Mouse (Mus musculus): ENCODE measurements at regions not wholly inside any gene's neighbourhood (a gene's known extent, or its start where the extent isn't known, plus 50 kb on each side); places are given as distances from the start of the nearest gene placed in this dataset.

GRCm38 (mm10) chr1:136693421-136693820 lies 68.7 kb downstream of the Zfp281 start:
- Histone ChIP-seq H3K9me3 (ENCODE audit: low read length) (no peaks in the 10 kb centered on the region), H3K36me3 (ENCODE audit: insufficient read depth, low read length) (peaks cover 15% of the 10 kb centered on the region), H3K4me1 (replicated peaks; ENCODE audit: low read depth, low read length) (peaks cover 80% of the 10 kb centered on the region), H3K27me3 (ENCODE audit: insufficient read depth, low read length) (no peaks in the 10 kb centered on the region), H3K4me3 (replicated peaks; ENCODE audit: low read length) (peak overlapping the region; percentile 27; the same call in 1 of the 2 replicates)
- TF ChIP-seq CTCF (conservative IDR thresholded peaks at IDR 0.05; ENCODE audit: low read length) (no peak), POU5F1 (IDR thresholded peaks at IDR 0.05; ENCODE audit: borderline replicate concordance, low read length) (no peak), NANOG (IDR thresholded peaks at IDR 0.05; ENCODE audit: borderline replicate concordance, low read length) (no peak)

GRCm38 (mm10) chr1:136694983-136695382 lies 70.3 kb downstream of the Zfp281 start:
- H3K4me1 ChIP-seq (replicated peaks; ENCODE audit: low read depth, low read length), result peaks cover 81% of the 10 kb centered on the region
- H3K9me3 ChIP-seq (ENCODE audit: low read length), result no peaks in the 10 kb centered on the region
- H3K27me3 ChIP-seq (ENCODE audit: insufficient read depth, low read length), result no peaks in the 10 kb centered on the region
- peak overlapping the region; percentile 80; the same call in 1 of the 2 replicates for H3K4me3 ChIP-seq (replicated peaks; ENCODE audit: low read length)
- TF ChIP-seq NANOG (IDR thresholded peaks at IDR 0.05; ENCODE audit: borderline replicate concordance, low read length) (no peak; the same call in none of the 2 replicates), POU5F1 (IDR thresholded peaks at IDR 0.05; ENCODE audit: borderline replicate concordance, low read length) (no peak)
- peaks cover 8% of the 10 kb centered on the region for H3K36me3 ChIP-seq (ENCODE audit: insufficient read depth, low read length)

GRCm38 (mm10) chr1:136696077-136696641 lies 71.5 kb downstream of the Zfp281 start:
- H3K9me3 ChIP-seq (ENCODE audit: low read length), result no peaks in the 10 kb centered on the region
- TF ChIP-seq NANOG (IDR thresholded peaks at IDR 0.05; ENCODE audit: borderline replicate concordance, low read length) (peak; percentile 55), CTCF (conservative IDR thresholded peaks at IDR 0.05; ENCODE audit: low read length) (no peak)
- H3K4me1 ChIP-seq (replicated peaks; ENCODE audit: low read depth, low read length), result peaks cover 81% of the 10 kb centered on the region
- peaks cover 14% of the 10 kb centered on the region for H3K36me3 ChIP-seq (ENCODE audit: insufficient read depth, low read length)
- peak overlapping the region; percentile 80 for H3K4me3 ChIP-seq (replicated peaks; ENCODE audit: low read length)
- H3K27me3 ChIP-seq (ENCODE audit: insufficient read depth, low read length), result no peaks in the 10 kb centered on the region

GRCm38 (mm10) chr1:136698454-136699152 lies 73.9 kb downstream of the Zfp281 start:
- TF ChIP-seq POU5F1 (IDR thresholded peaks at IDR 0.05; ENCODE audit: borderline replicate concordance, low read length) (no peak), CTCF (conservative IDR thresholded peaks at IDR 0.05; ENCODE audit: low read length) (no peak), NANOG (IDR thresholded peaks at IDR 0.05; ENCODE audit: borderline replicate concordance, low read length) (no peak)
- Histone ChIP-seq H3K36me3 (ENCODE audit: insufficient read depth, low read length) (peaks cover 24% of the 10 kb centered on the region), H3K27me3 (ENCODE audit: insufficient read depth, low read length) (no peaks in the 10 kb centered on the region), H3K4me3 (replicated peaks; ENCODE audit: low read length) (peak overlapping the region; percentile 69), H3K4me1 (replicated peaks; ENCODE audit: low read depth, low read length) (peaks cover 72% of the 10 kb centered on the region), H3K9me3 (ENCODE audit: low read length) (no peaks in the 10 kb centered on the region)

- peaks cover 72% of the 10 kb centered on the region for H3K4me1 ChIP-seq (replicated peaks; ENCODE audit: low read depth, low read length)
- TF ChIP-seq CTCF (conservative IDR thresholded peaks at IDR 0.05; ENCODE audit: low read length) (no peak), NANOG (IDR thresholded peaks at IDR 0.05; ENCODE audit: borderline replicate concordance, low read length) (no peak), POU5F1 (IDR thresholded peaks at IDR 0.05; ENCODE audit: borderline replicate concordance, low read length) (no peak)
- no peaks in the 10 kb centered on the region for H3K9me3 ChIP-seq (ENCODE audit: low read length)
- no peaks in the 10 kb centered on the region for H3K27me3 ChIP-seq (ENCODE audit: insufficient read depth, low read length)
- H3K36me3 ChIP-seq (ENCODE audit: insufficient read depth, low read length), result peaks cover 29% of the 10 kb centered on the region
- peak overlapping the region; percentile 69 for H3K4me3 ChIP-seq (replicated peaks; ENCODE audit: low read length)
Observed at GRCm38 (mm10) chr1:136699153-136699524, 74.4 kb downstream of the Zfp281 start.

- Histone ChIP-seq H3K27me3 (ENCODE audit: insufficient read depth, low read length) (no peaks in the 10 kb centered on the region), H3K36me3 (ENCODE audit: insufficient read depth, low read length) (peaks cover 34% of the 10 kb centered on the region), H3K4me1 (replicated peaks; ENCODE audit: low read depth, low read length) (peaks cover 73% of the 10 kb centered on the region), H3K4me3 (replicated peaks; ENCODE audit: low read length) (peak overlapping the region; percentile 69; the same call in 1 of the 2 replicates), H3K9me3 (ENCODE audit: low read length) (no peaks in the 10 kb centered on the region)
- TF ChIP-seq POU5F1 (IDR thresholded peaks at IDR 0.05; ENCODE audit: borderline replicate concordance, low read length) (no peak), NANOG (IDR thresholded peaks at IDR 0.05; ENCODE audit: borderline replicate concordance, low read length) (no peak), CTCF (conservative IDR thresholded peaks at IDR 0.05; ENCODE audit: low read length) (no peak)
Observed at GRCm38 (mm10) chr1:136699571-136699970, 74.9 kb downstream of the Zfp281 start.

- peaks cover 74% of the 10 kb centered on the region for H3K36me3 ChIP-seq (ENCODE audit: insufficient read depth, low read length)
- no peaks in the 10 kb centered on the region for H3K27me3 ChIP-seq (ENCODE audit: insufficient read depth, low read length)
- no peaks in the 10 kb centered on the region for H3K9me3 ChIP-seq (ENCODE audit: low read length)
- TF ChIP-seq POU5F1 (IDR thresholded peaks at IDR 0.05; ENCODE audit: borderline replicate concordance, low read length) (no peak), NANOG (IDR thresholded peaks at IDR 0.05; ENCODE audit: borderline replicate concordance, low read length) (no peak), CTCF (conservative IDR thresholded peaks at IDR 0.05; ENCODE audit: low read length) (no peak)
- no peak overlapping the region for H3K4me3 ChIP-seq (replicated peaks; ENCODE audit: low read length)
- peaks cover 80% of the 10 kb centered on the region for H3K4me1 ChIP-seq (replicated peaks; ENCODE audit: low read depth, low read length)
Observed at GRCm38 (mm10) chr1:136704139-136704538, 79.4 kb downstream of the Zfp281 start.

- Histone ChIP-seq H3K36me3 (ENCODE audit: insufficient read depth, low read length) (peaks cover 74% of the 10 kb centered on the region), H3K4me1 (replicated peaks; ENCODE audit: low read depth, low read length) (peaks cover 77% of the 10 kb centered on the region), H3K9me3 (ENCODE audit: low read length) (no peaks in the 10 kb centered on the region), H3K4me3 (replicated peaks; ENCODE audit: low read length) (peak overlapping the region; percentile 76), H3K27me3 (ENCODE audit: insufficient read depth, low read length) (no peaks in the 10 kb centered on the region)
- TF ChIP-seq CTCF (conservative IDR thresholded peaks at IDR 0.05; ENCODE audit: low read length) (no peak), POU5F1 (IDR thresholded peaks at IDR 0.05; ENCODE audit: borderline replicate concordance, low read length) (no peak), NANOG (IDR thresholded peaks at IDR 0.05; ENCODE audit: borderline replicate concordance, low read length) (no peak)
Observed at GRCm38 (mm10) chr1:136706509-136706908, 81.8 kb downstream of the Zfp281 start.
